Mouse (Mus musculus) R1 (cell line): ENCODE measurements at regions not wholly inside any gene's neighbourhood (a gene's known extent, or its start where the extent isn't known, plus 50 kb on each side); places are given as distances from the start of the nearest gene placed in this dataset.

Source experiments
- DNase-seq: peaks from one replicate; pipeline ENCODE4 v3.0.0-alpha.2; 2018; ENCODE audit warnings: low read depth, low spot score

DNA sequence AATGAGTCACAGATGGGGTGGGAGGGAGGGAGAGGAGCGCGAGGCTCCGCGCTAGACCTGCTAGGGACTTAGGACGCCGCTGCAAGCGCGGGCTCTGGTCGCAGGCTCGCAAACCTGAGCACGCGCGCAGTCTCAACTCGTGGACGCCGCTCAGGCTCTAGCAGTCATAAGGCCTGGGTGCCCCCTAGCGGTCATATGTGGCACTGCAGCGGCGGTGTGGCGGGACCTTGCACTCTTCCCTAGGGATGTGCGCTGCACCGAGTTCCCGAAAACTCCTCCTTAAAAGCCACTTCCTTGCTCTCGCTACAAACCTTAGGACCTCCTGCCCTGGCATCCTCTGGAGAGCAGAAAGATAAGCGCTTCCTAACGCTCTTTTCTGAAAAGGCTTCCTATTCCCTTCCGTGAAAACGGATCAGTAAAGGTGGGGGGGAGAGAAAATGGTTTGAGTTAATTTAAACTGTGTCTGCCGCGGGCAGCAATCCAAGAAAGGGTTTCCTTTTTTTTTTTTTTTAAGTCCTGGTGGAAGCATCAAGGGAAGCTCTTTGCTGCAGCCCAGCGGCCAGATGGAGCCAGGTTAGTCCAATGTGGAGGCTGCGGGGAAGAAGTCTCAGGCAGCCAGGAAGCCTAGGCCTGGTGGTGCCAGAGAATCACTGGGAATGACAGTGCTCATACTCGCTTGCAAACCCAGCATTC, 50.7 kb upstream of the Kdm8 start:
- DNase-seq, result peak; percentile 94
